Mouse (Mus musculus) CD4-positive, CD25-positive, alpha-beta regulatory T cell, adult 2 months (primary cell): ENCODE results near the gene Acer2.
A peak's percentile ranks its signal among the peaks of the same experiment; 100 is the strongest.

ENCODE experiments used
- DNase-seq: peaks from one replicate; pipeline ENCODE4 v3.0.0-alpha.2; 2012; ENCODE audit warnings: low read depth, low spot score

Acer2 gene

GRCm38 (mm10) chr4:86953519-86953918 lies 79.3 kb downstream of the Acer2 start:
- DNase-seq = no peak

GRCm38 (mm10) chr4:86955448-86955847 lies 81.3 kb downstream of the Acer2 start:
- DNase-seq = no peak

DNA sequence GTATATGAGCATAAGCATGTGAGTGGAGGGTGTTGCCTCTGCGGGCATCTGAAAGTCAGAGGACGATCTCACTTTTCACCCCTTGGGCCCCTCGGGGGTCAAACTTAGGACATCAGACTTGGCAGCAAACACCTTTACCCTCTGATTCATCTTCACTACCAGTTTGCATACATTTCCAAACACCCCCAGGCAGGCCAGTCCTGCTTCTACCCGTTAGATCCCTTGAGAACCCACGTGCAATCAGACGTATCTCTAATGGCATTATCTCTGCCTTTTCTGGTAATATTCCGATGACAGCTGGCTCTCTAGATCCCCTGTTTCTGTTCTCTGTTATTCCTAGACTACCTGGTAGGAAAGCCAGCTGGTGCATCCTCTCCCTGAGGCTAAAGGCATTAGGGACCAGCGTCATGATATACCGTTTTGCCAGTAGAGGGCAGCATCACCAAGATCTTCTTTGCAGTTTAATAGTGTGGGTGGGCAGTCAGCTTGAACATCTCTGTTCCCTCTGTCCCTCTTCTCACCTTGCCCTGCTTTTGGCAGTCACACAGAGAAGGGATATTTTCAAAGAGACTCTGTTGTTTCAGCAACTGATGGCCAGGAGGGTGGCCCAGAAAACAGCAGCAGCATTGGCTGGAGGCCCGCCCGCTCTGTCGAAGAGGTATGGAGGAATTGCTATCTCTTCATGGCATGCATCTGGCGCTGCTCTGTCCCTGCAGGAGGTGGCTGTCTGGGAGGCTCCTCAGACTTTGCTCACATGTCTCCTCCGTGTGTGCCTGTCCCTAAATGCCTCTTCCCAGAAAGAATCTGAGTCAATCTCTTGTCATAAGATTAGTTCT lies 83.6 kb downstream of the Acer2 start:
- DNase-seq = peak; percentile 51

- no peak for DNase-seq
Observed at GRCm38 (mm10) chr4:86977272-86977671, 103.1 kb downstream of the Acer2 start.
